In genomic region chr8:80913016-80913748, GRCm38 (mm10) we compare ENCODE assay signal across 9 mouse cellular contexts. TPM values are rescaled to one million over a fixed set of nuclear protein-coding genes. Genes with fewer than 3 reads are reported as not detected.
DNase-seq lines count a peak whose midpoint lies in the region; ATAC-seq and TF ChIP-seq lines count a peak whose summit lies in the region.
"Had no signal": no experiment of that assay in that cellular context is flagged by ENCODE, and none has a peak within 500 bp of the region (broad histone marks: within the 10 kb centered on the region; RNA-seq: fewer than 3 reads in every experiment).

No protein-coding gene starts in this region.

- peak; percentile 15 for DNase-seq in embryo, embryonic 10 days (ENCODE audit: low spot score)
- DNase-seq in embryo, embryonic 9.5 days (ENCODE audit: extremely low spot score), result no peak
- DNase-seq in urinary bladder, postnatal 14 days (ENCODE audit: low spot score), result peak; percentile 35
- no peak for DNase-seq in urinary bladder, postnatal 4 days (ENCODE audit: low spot score in 2 of 2)
- DNase-seq in kidney, adult 2 months, result peak; percentile 76
- peak; percentile 19 for DNase-seq in mesoderm, embryonic 11.5 days (ENCODE audit: low read depth, low spot score)
- no peak for DNase-seq in cerebellum, adult 8-10 months

- no peaks in the 10 kb centered on the region for H3K27me3 ChIP-seq in kidney, adult 2 months (replicated peaks; ENCODE audit: control insufficient read depth, insufficient read depth, low read length)

- no peak for ATAC-seq in CD4-positive, CD25-positive, alpha-beta regulatory T cell, adult 4 months

- H3K4me1 ChIP-seq in kidney, adult 2 months (ENCODE audit: control insufficient read depth, insufficient read depth, low read length), result no peaks in the 10 kb centered on the region

- H3K27ac ChIP-seq in kidney, adult 2 months (ENCODE audit: insufficient read depth, low read depth, low read length), result 0 out of 2 replicates have a peak overlapping the region, but pooled peaks have one; percentile 6
- H3K27ac ChIP-seq: liver, embryonic 14.5 days had no signal

- no peak for TF ChIP-seq POLR2A in kidney, adult 2 months (IDR thresholded peaks at IDR 0.05; ENCODE audit: low read depth, low read length)

- H3K4me3 ChIP-seq in kidney, adult 2 months (ENCODE audit: insufficient read depth, low read depth, low read length), result no peak overlapping the region

- WGBS in kidney, adult 2 months, result 100% methylated on average over 1 of the region's 1 CpGs

- H3K36me3 ChIP-seq in kidney, adult 2 months (ENCODE audit: control insufficient read depth, insufficient read depth, low read length), result no peaks in the 10 kb centered on the region

- no peak for TF ChIP-seq CTCF in kidney, adult 2 months (conservative IDR thresholded peaks at IDR 0.05; ENCODE audit: insufficient read depth, insufficient read length, low read depth, low read length)

RNA-seq across cellular contexts. Expression of gene Gab1, which starts 32.9 kb away (rescaled TPM):
- polyA plus RNA-seq in kidney, adult 2 months (2012; rRNA removed), result 24.6 and 27.8 TPM in 2 replicates
- polyA plus RNA-seq in CD4-positive, CD25-positive, alpha-beta regulatory T cell, adult 4 months (2017; shearing (Covaris generic)), result not detected

Comparison
In these comparisons a context has a peak if more than half of its experiments do, and no peak if none do; other contexts are left out.
1. DNase-seq: peak in embryo, embryonic 10 days (single experiment), urinary bladder, postnatal 14 days (single experiment), kidney, adult 2 months (single experiment) and mesoderm, embryonic 11.5 days (single experiment); none in embryo, embryonic 9.5 days (single experiment), urinary bladder, postnatal 4 days (0 of 2) and cerebellum, adult 8-10 months (single experiment).
2. RNA of gene Gab1, which starts 32.9 kb away (polyA plus RNA-seq): 24.6 to 27.8 TPM in kidney, adult 2 months; not detected in CD4-positive, CD25-positive, alpha-beta regulatory T cell, adult 4 months; every median in the first group is over 10 times any median in the second.